Mouse (Mus musculus) erythroblast, adult 5-6 weeks (primary cell): ENCODE measurements around the gene Gm42420. TPM values are rescaled to one million over a fixed set of nuclear protein-coding genes. Genes with fewer than 3 reads are reported as not detected.

Source experiments
- ATAC-seq: replicated peaks from 2 replicates; pipeline ENCODE4 v1.8.0; 2016; ENCODE audit warnings: moderate number of reproducible peaks, mild to moderate bottlenecking, moderate TSS enrichment, inconsistent platforms; ENCODE audit not compliant: poor library complexity, low FRiP score, severe bottlenecking
- total RNA-seq, 2 experiments: library from RNA; stranded (forward) in 1 of 2; stranded (reverse) in 1 of 2; fragments of 150-400 nt in 1 of 2; fragments of 200-764, 138-1000 nt in 1 of 2; gene quantifications; 2 replicates each; pipeline versions ENCODE4 v1.2.3 to v1.2.4; 2015 to 2017; ENCODE audit warnings: low replicate concordance in 2 of 2

Gm42420 gene
- total RNA-seq (2015; ENCODE audit: low replicate concordance), result 5.2 and 6.7 TPM in 2 replicates
- total RNA-seq (2017; ENCODE audit: low replicate concordance), result 2.1 TPM in 1 of 2 replicates, not detected in the other

- no peak for ATAC-seq
Observed at GRCm38 (mm10) chr6:39585517-39585916, at the start of gene Gm42420. TSS of gene Gm42420 (plus strand) at chr6:39585753.

- ATAC-seq, result no peak
Observed at GRCm38 (mm10) chr6:39536621-39537020, 48.9 kb upstream of the Gm42420 start.

- ATAC-seq, result no peak
Observed at GRCm38 (mm10) chr6:39537276-39537675, 48.3 kb upstream of the Gm42420 start.

- no peak for ATAC-seq
Observed at GRCm38 (mm10) chr6:39538227-39538626, 47.3 kb upstream of the Gm42420 start.

- ATAC-seq, result no peak
Observed at GRCm38 (mm10) chr6:39539679-39540155, 45.8 kb upstream of the Gm42420 start.

- ATAC-seq, result no peak
Observed at GRCm38 (mm10) chr6:39540563-39540962, 45.0 kb upstream of the Gm42420 start.

GRCm38 (mm10) chr6:39542631-39543597, 42.6 kb upstream of the Gm42420 start:
- no peak for ATAC-seq

GRCm38 (mm10) chr6:39543769-39544420, 41.7 kb upstream of the Gm42420 start:
- ATAC-seq, result no peak

- no peak for ATAC-seq
Observed at GRCm38 (mm10) chr6:39545474-39545873, 40.1 kb upstream of the Gm42420 start.

GRCm38 (mm10) chr6:39548030-39548429, 37.5 kb upstream of the Gm42420 start:
- ATAC-seq, result no peak

- no peak for ATAC-seq
Observed at GRCm38 (mm10) chr6:39551981-39552636, 33.4 kb upstream of the Gm42420 start.

- ATAC-seq, result no peak
Observed at GRCm38 (mm10) chr6:39554888-39555647, 30.5 kb upstream of the Gm42420 start.

GRCm38 (mm10) chr6:39555648-39555945, 30.0 kb upstream of the Gm42420 start:
- no peak for ATAC-seq

- no peak for ATAC-seq
Observed at GRCm38 (mm10) chr6:39556900-39557659, 28.5 kb upstream of the Gm42420 start.

- no peak for ATAC-seq
Observed at GRCm38 (mm10) chr6:39557723-39558261, 27.8 kb upstream of the Gm42420 start, which contains the start of gene Dennd2a. TSS of gene Dennd2a (minus strand) at chr6:39557867.

- ATAC-seq, result no peak
Observed at GRCm38 (mm10) chr6:39559276-39559939, 26.1 kb upstream of the Gm42420 start.

GRCm38 (mm10) chr6:39562166-39563015, 23.2 kb upstream of the Gm42420 start:
- ATAC-seq, result peak; percentile 88
